Mouse (Mus musculus) embryonic facial prominence, embryonic 12.5 days (tissue): ENCODE measurements around the gene Shisal2b. TPM values are rescaled to one million over a fixed set of nuclear protein-coding genes. Genes with fewer than 3 reads are reported as not detected.

ENCODE experiments used
- ATAC-seq: fragments of 200-750 bp; cut with Nextera tagmentation; 2 replicates; pipeline ENCODE4 v1.8.0; 2017; ENCODE audit not compliant: insufficient number of reproducible peaks, insufficient read depth, low FRiP score, low TSS enrichment
- H3K27ac ChIP-seq: fragments of 300-500 bp; sonication (generic); 2 replicates; pipeline ENCODE4 v1.5.1; 2016; ENCODE audit warnings: mild to moderate bottlenecking
- H3K27me3 ChIP-seq: fragments of 300-500 bp; sonication (generic); 2 replicates; pipeline ENCODE4 v1.6.1; 2016; ENCODE audit warnings: mild to moderate bottlenecking, moderate library complexity
- H3K36me3 ChIP-seq: fragments of 300-500 bp; sonication (generic); 2 replicates; pipeline ENCODE4 v1.6.1; 2016; ENCODE audit warnings: mild to moderate bottlenecking
- H3K4me1 ChIP-seq: fragments of 300-500 bp; sonication (generic); 2 replicates; pipeline ENCODE4 v1.6.1; 2016
- H3K4me2 ChIP-seq: fragments of 300-500 bp; sonication (generic); replicated peaks from 2 replicates; pipeline ENCODE4 v1.6.1; 2016; ENCODE audit warnings: mild to moderate bottlenecking, moderate library complexity
- H3K4me3 ChIP-seq: fragments of 300-500 bp; sonication (generic); 2 replicates; pipeline ENCODE4 v1.5.1; 2016; ENCODE audit warnings: mild to moderate bottlenecking
- H3K9ac ChIP-seq: fragments of 300-500 bp; sonication (generic); 2 replicates; pipeline ENCODE4 v1.6.1; 2016; ENCODE audit warnings: mild to moderate bottlenecking, moderate library complexity
- H3K9me3 ChIP-seq: fragments of 300-500 bp; sonication (generic); 2 replicates; pipeline ENCODE4 v1.6.1; 2016; ENCODE audit warnings: mild to moderate bottlenecking, moderate library complexity
- WGBS: fragments of 180-500 bp; shearing (Covaris S2); methylation state at CpG from one replicate; pipeline ENCODE4 v1.1.7; 2016; 5-methylcytosine and 5-hydroxymethylcytosine counted together
- polyA plus RNA-seq: library from polyadenylated mRNA; unstranded; fragments of >200 nt; fragmentation: Nextera tagmentation; extraction: Ambion mirVana; gene quantifications from 2 replicates; pipeline ENCODE4 v1.2.1, GENCODE M21; 2016

Shisal2b gene
- polyA plus RNA-seq, 1 experiment from 2014 or later = 0.67 TPM

- no peak overlapping the region for H3K4me3 ChIP-seq
- no peaks in the 10 kb centered on the region for H3K27me3 ChIP-seq
- WGBS = 86% methylated on average over 7 of the region's 13 CpGs
- no peak for ATAC-seq
- no peak overlapping the region for H3K9ac ChIP-seq
- H3K4me2 ChIP-seq = no peak overlapping the region
- 0 out of 2 replicates have a peak, but pooled peaks cover 4% of the 10 kb centered on the region for H3K36me3 ChIP-seq
- no peaks in the 10 kb centered on the region for H3K9me3 ChIP-seq
- no peak overlapping the region for H3K27ac ChIP-seq
- H3K4me1 ChIP-seq = no peaks in the 10 kb centered on the region
These were observed 20.2 kb downstream of the Shisal2b start for GRCm38 (mm10) chr13:104843295-104844089.

GRCm38 (mm10) chr13:104841937-104842336 lies 21.8 kb downstream of the Shisal2b start:
- Histone ChIP-seq H3K9ac (no peak overlapping the region), H3K4me3 (no peak overlapping the region), H3K27ac (no peak overlapping the region), H3K27me3 (no peaks in the 10 kb centered on the region), H3K9me3 (no peaks in the 10 kb centered on the region), H3K36me3 (peaks cover 13% of the 10 kb centered on the region; the same call in 1 of the 2 replicates), H3K4me2 (no peak overlapping the region), H3K4me1 (no peaks in the 10 kb centered on the region)
- no peak for ATAC-seq
- 69% methylated on average over 4 of the region's 4 CpGs for WGBS

DNA sequence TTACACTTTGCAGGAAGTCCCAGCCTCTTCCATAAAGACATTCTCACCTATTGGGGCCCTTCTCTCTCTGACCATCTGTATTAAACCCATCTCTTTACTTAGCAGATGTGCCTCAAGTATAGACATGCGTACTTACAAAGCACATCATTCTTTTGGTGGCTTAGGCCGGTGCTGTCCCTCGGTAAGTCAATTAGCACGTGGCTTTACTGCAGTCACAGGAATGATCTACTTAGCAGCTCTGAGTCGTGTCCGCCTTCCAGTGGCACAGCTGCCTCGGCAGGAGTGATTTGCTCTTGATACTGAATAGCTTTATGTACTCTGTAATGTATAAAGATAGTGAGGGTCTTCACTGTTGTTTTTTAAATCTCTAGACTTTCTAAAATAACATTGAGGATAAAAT lies 26.1 kb downstream of the Shisal2b start:
- H3K4me2 ChIP-seq = no peak overlapping the region
- WGBS = 75% methylated on average over 7 of the region's 7 CpGs
- H3K9me3 ChIP-seq = no peaks in the 10 kb centered on the region
- H3K4me3 ChIP-seq = no peak overlapping the region
- H3K9ac ChIP-seq = no peak overlapping the region
- H3K27ac ChIP-seq = no peak overlapping the region
- peaks cover 35% of the 10 kb centered on the region for H3K36me3 ChIP-seq
- H3K4me1 ChIP-seq = no peaks in the 10 kb centered on the region
- H3K27me3 ChIP-seq = no peaks in the 10 kb centered on the region
- ATAC-seq = no peak

DNA sequence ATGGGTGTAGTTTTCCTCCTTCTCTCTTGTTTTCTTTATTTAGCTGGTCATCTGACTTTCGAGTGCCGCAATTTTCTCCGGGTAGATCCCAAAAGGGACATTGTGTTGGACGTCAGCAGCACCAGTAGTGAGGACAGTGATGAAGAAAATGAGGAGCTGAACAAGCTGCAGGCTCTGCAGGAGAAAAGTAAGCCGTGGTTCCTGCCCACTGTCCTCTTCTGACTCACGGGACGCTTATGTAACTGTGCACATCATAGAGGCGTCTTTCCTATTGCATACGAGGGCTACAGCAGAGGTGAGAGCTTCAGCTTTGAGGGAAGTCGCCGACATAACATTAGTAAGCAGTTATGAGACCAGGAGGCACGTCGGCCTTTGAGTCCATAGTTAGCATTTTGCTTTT lies 30.9 kb downstream of the Shisal2b start:
- no peak for ATAC-seq
- Histone ChIP-seq H3K27ac (no peak overlapping the region), H3K9ac (no peak overlapping the region), H3K36me3 (peaks cover 51% of the 10 kb centered on the region), H3K4me3 (no peak overlapping the region), H3K27me3 (no peaks in the 10 kb centered on the region), H3K4me1 (no peaks in the 10 kb centered on the region), H3K9me3 (no peaks in the 10 kb centered on the region), H3K4me2 (no peak overlapping the region)
- WGBS = 93% methylated on average over 13 of the region's 13 CpGs

GRCm38 (mm10) chr13:104825470-104825869 lies 38.2 kb downstream of the Shisal2b start:
- WGBS = 52% methylated on average over 2 of the region's 2 CpGs
- H3K9ac ChIP-seq = no peak overlapping the region
- H3K9me3 ChIP-seq = no peaks in the 10 kb centered on the region
- no peak overlapping the region for H3K4me2 ChIP-seq
- no peaks in the 10 kb centered on the region for H3K27me3 ChIP-seq
- no peak overlapping the region for H3K27ac ChIP-seq
- no peak for ATAC-seq
- no peak overlapping the region for H3K4me3 ChIP-seq
- peaks cover 26% of the 10 kb centered on the region for H3K36me3 ChIP-seq
- H3K4me1 ChIP-seq = peaks cover 7% of the 10 kb centered on the region

DNA sequence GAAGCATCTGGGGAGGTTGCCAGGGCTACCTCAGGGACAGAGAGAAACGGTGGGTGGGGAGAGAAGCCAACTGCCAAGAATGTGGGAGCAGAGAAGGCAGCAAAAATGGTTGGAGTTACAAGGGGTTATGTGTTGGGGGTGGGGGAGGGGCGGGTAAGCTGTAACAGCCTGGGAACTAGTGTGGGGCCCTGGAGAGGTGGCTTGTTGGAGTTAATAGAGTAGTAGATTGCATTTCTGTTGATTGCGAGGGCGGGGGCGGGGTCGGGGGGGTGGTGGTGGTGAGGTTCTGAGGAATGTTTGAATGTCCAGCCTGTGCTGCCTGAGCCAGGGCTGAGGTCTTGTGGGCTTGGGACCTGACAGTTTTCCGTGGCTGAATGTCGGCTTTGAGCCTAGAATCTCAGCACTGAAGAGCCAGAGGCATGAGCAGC lies 41.3 kb downstream of the Shisal2b start:
- Histone ChIP-seq H3K9me3 (no peaks in the 10 kb centered on the region), H3K9ac (no peak overlapping the region), H3K4me2 (peak overlapping the region; percentile 32), H3K27ac (no peak overlapping the region), H3K4me3 (no peak overlapping the region), H3K27me3 (no peaks in the 10 kb centered on the region), H3K4me1 (peaks cover 17% of the 10 kb centered on the region), H3K36me3 (peaks cover 10% of the 10 kb centered on the region; the same call in 1 of the 2 replicates)
- ATAC-seq = no peak
- WGBS = 14% methylated on average over 8 of the region's 8 CpGs

GRCm38 (mm10) chr13:104821908-104822307 lies 41.8 kb downstream of the Shisal2b start:
- Histone ChIP-seq H3K9ac (no peak overlapping the region), H3K27me3 (no peaks in the 10 kb centered on the region), H3K4me3 (no peak overlapping the region), H3K36me3 (peaks cover 6% of the 10 kb centered on the region; the same call in 1 of the 2 replicates), H3K4me1 (peaks cover 17% of the 10 kb centered on the region), H3K9me3 (no peaks in the 10 kb centered on the region), H3K27ac (no peak overlapping the region), H3K4me2 (no peak overlapping the region)
- no peak for ATAC-seq
- WGBS = 93% methylated on average over 1 of the region's 1 CpGs

DNA sequence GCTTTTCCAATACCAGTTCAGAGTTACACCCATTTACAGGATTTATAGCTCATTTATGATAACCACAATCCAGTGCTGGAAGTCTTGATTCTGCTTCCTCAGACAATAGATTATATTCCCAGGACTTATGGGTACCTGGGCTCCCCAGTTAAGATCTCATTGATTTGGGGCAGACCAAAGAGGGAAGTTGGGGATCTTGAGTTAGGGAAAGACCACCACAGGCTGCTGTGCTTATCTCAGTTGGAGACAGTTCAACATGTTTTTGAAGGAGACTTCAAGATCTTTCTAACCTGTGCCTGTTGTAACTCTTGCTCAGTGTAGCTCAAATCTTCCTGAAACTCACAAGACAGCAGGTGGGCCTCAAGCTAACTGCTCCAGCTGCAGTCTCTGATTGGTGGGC lies 42.5 kb downstream of the Shisal2b start:
- Histone ChIP-seq H3K4me3 (no peak overlapping the region), H3K9me3 (no peaks in the 10 kb centered on the region), H3K36me3 (0 out of 2 replicates have a peak, but pooled peaks cover 5% of the 10 kb centered on the region), H3K9ac (no peak overlapping the region), H3K27me3 (no peaks in the 10 kb centered on the region), H3K4me1 (peaks cover 17% of the 10 kb centered on the region), H3K4me2 (no peak overlapping the region), H3K27ac (no peak overlapping the region)
- no peak for ATAC-seq

- peak overlapping the region; percentile 69 for H3K4me2 ChIP-seq
- no peak for ATAC-seq
- H3K9me3 ChIP-seq = no peaks in the 10 kb centered on the region
- no peak overlapping the region for H3K27ac ChIP-seq
- 58% methylated on average over 12 of the region's 12 CpGs for WGBS
- H3K9ac ChIP-seq = peak overlapping the region; percentile 80
- no peaks in the 10 kb centered on the region for H3K36me3 ChIP-seq
- H3K4me1 ChIP-seq = peaks cover 19% of the 10 kb centered on the region
- H3K27me3 ChIP-seq = no peaks in the 10 kb centered on the region
- H3K4me3 ChIP-seq = peak overlapping the region; percentile 76
These were observed 46.0 kb downstream of the Shisal2b start for GRCm38 (mm10) chr13:104817696-104818095.

DNA sequence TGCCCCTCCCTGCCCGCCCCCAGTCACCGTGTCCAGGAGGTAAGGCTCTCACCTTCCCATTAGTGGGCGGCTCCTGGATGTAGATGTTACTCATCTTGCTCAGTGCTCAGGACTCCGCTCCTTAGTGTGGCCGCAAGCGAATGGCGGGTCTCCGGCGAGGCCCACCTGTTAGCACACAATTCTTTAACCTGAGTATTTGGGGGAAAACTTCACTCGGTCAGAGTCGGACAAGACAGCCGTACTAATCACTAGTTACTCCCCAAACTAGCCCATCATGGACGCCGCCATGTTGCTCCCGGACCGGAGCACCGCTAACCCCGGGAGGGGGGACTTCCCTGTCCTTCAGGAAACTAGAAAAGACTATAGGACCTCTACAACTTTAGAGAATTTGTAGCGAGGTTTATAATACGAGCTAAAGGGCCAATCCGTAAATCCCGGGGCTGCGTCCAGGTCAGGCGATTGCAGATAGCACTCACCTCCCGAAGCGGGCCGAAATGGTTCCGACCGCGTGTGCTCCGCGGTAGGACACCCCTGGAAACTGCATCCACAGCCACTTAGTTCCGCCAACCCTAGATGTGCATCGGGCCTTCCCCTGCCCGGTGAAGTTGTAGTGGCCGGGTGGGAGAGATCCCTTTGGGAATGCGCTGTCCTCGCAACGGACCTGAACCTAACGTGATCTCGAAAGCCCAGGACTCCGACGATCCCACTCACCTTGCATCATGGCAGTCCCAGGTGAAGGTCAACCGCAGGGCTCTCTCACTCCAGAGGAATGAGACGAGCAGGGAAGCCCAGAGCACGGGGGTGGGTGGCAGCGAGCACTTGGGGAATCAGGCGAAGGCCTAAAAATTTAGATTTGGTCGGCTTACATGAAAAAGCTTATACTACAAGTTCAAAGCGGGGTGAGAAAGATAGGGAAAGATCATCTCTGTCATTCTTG lies 46.8 kb downstream of the Shisal2b start, which contains the start of gene Cwc27:
Gene Cwc27, minus strand, starts transcription at position 508 of the 937 bp plus-strand sequence.
- Histone ChIP-seq H3K4me3 (peak within 1 kb of the TSS; percentile 76), H3K36me3 (no peaks in the 10 kb centered on the region), H3K4me2 (peak within 1 kb of the TSS; percentile 69), H3K9ac (peak within 1 kb of the TSS; percentile 80), H3K27me3 (no peaks in the 10 kb centered on the region), H3K27ac (peak within 1 kb of the TSS; percentile 67), H3K9me3 (no peaks in the 10 kb centered on the region), H3K4me1 (peaks cover 13% of the 10 kb centered on the region)
- under 1% methylated on average over 50 of the region's 50 CpGs for WGBS
- ATAC-seq = peak; percentile 91

DNA sequence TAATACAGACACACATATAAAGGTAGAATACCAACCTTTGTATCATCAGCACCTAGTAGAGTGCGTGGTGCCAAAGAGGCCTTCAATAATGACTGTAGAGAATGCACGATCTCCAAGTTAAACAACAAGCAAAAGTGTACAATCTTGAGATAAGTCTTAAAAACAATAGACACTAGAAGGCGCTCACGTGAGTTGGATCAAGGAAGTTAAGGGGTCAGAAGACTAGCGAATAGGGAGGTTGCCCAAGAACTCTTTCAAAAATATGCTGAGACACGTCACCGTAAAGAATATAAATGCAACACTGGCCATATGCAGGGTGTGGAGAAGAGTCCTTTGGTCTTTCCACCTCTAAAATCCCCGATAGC lies 47.4 kb downstream of the Shisal2b start:
- ATAC-seq = no peak
- Histone ChIP-seq H3K9ac (peak overlapping the region; percentile 80), H3K9me3 (no peaks in the 10 kb centered on the region), H3K27ac (peak overlapping the region; percentile 67), H3K4me3 (peak overlapping the region; percentile 76), H3K27me3 (no peaks in the 10 kb centered on the region), H3K4me1 (peaks cover 13% of the 10 kb centered on the region), H3K36me3 (no peaks in the 10 kb centered on the region), H3K4me2 (peak overlapping the region; percentile 69)
- WGBS = 9% methylated on average over 8 of the region's 8 CpGs
